Mouse (Mus musculus) brain, embryonic 14.5 days (tissue): ENCODE measurements around the gene Rnf7.

Source experiments
- CTCF ChIP-seq: fragments of 200-500 bp; IDR thresholded peaks from 2 replicates; pipeline ENCODE4 v1.5.1; 2012; ENCODE audit warnings: inconsistent platforms, mild to moderate bottlenecking, moderate library complexity, borderline replicate concordance; ENCODE audit not compliant: insufficient read depth, insufficient read length; ENCODE audit errors: extremely low read depth
- POLR2A ChIP-seq: fragments of 200-500 bp; IDR thresholded peaks from 2 replicates; pipeline ENCODE4 v1.6.1; 2012; ENCODE audit warnings: mild to moderate bottlenecking, inconsistent platforms, borderline replicate concordance; ENCODE audit not compliant: poor library complexity, insufficient read depth, insufficient read length, severe bottlenecking; ENCODE audit errors: extremely low read depth

- TF ChIP-seq CTCF, result no peak
- no peak for TF ChIP-seq POLR2A
Measured at GRCm38 (mm10) chr9:96469556-96470265, 8.8 kb downstream of the Rnf7 start.
